Mouse (Mus musculus) gastrocnemius, adult 18-20 months (tissue): ENCODE results near the gene Lenep. TPM values are rescaled to one million over a fixed set of nuclear protein-coding genes. Genes with fewer than 3 reads are reported as not detected.
A peak's percentile ranks its signal among the peaks of the same experiment; 100 is the strongest.

ENCODE experiments used
- DNase-seq: peaks from one replicate; pipeline ENCODE4 v3.0.0; 2021; ENCODE audit warnings: low spot score
- total RNA-seq, 2 experiments: library from RNA; stranded (reverse); gene quantifications; 2 replicates each; pipeline ENCODE4 v1.2.3; 2021

The Lenep gene
- total RNA-seq, 2 experiments from 2014 or later, result 0.59 TPM; not detected in 1

GRCm38 (mm10) chr3:89378394-89379067 lies 24.1 kb downstream of the Lenep start:
- peak; percentile 82 for DNase-seq

- DNase-seq, result no peak
Observed at GRCm38 (mm10) chr3:89377831-89378230, 24.8 kb downstream of the Lenep start.

- DNase-seq, result no peak
Observed at GRCm38 (mm10) chr3:89373581-89374231, 28.9 kb downstream of the Lenep start.

DNA sequence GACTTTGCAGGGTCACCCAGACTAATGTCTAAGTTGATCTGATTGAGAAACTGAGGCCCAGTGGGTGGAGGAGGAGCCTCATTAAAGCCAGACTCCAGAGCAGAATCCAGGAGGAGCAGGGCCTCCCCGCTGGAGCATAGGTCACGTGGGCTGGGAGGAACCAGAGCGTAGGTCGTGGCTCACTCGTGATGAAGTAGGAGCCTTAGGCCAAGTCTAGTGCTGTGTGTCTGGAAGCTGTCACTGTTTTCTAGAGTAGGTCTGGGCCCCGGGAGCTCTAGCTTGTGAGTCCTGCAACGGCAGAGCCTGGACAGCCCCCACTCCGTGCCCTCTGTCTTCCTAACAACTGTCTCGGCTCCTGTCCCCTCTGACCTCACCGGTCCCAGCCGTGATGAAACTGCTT lies 35.3 kb downstream of the Lenep start:
- no peak for DNase-seq

- DNase-seq, result no peak
Observed at GRCm38 (mm10) chr3:89365486-89366414, 36.8 kb downstream of the Lenep start.

DNA sequence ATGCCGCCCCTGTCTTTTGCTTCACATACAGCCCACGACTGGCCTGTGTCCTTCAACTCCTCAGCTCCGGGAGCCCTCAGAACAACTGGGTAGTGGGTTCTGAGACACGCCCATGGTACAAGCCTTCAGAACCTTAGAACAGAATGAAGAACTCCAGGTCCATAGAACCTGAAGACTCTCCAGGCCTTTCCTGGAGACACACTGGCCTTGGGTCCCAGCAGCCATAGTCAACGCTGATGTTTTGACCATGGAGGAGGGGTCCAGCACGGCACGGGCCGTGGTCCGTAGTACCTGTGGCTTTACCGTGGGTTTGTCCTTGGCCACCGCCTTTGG lies 37.5 kb downstream of the Lenep start, which contains the start of gene Dcst1:
Gene Dcst1, minus strand, starts transcription at position 101 of the 333 bp plus-strand sequence.
- DNase-seq, result no peak

DNA sequence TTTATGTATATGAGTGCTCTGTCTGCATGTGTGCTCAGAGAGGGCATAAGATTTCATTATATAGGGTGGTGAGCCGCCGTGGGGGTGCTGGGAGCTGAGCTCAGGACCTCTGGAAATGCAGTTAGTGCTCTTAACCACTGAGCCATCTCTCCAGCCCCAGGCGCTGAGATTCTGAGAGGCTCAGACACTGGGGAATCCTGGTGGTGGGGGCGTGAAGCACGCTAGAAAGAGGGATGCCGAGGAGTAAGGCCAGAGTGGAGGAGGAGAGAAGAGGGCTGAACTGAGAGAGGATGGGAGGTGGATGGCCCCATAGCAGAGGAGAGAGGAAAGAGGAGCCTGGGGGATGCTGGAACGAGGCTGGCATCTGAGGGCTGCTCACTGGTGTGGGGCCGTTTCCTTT lies 38.0 kb downstream of the Lenep start:
- no peak for DNase-seq

GRCm38 (mm10) chr3:89361675-89362074 lies 40.9 kb downstream of the Lenep start, which contains the start of gene Dcst2:
TSS of gene Dcst2 (plus strand) at chr3:89361975.
- no peak for DNase-seq

- no peak for DNase-seq
Observed at GRCm38 (mm10) chr3:89360237-89360636, 42.4 kb downstream of the Lenep start.

DNA sequence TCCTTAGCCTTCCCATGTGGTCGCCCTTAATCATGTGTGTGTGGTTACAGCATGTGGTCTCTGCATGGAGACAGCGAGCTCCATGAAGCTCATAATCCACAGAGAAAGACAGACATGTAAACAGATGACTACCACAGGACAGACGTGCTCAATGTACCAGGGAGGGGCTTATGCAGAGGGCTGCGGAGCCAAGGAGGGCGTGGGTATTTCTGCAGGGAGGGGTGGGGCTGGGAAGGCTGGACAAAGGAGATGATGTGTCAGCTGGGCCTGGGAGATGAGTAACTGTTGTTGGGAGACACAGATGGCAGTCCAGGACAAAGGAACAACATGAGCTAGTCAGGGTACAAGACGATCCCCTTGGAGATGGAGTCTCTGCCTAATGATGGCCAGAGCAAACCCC lies 43.0 kb downstream of the Lenep start:
- no peak for DNase-seq

DNA sequence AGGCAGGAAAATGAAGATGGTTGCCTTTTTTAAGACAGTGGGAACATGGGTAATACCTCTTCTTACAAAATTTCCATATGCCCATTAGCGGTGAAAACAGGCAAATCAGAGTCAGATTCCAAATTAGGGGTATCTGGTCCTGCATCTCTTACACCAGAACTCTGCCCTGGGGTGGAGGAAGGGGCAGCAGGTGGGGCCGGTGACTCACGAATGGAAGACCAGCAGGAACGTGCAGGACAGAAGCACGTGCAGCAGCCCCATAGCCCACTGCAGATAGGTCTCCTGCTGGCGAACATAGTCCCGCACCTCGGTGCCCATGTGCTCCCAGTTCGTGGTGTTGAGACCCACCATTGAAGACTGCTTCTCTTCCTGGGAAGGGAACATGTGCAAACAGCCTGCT lies 46.6 kb downstream of the Lenep start:
- no peak for DNase-seq

DNA sequence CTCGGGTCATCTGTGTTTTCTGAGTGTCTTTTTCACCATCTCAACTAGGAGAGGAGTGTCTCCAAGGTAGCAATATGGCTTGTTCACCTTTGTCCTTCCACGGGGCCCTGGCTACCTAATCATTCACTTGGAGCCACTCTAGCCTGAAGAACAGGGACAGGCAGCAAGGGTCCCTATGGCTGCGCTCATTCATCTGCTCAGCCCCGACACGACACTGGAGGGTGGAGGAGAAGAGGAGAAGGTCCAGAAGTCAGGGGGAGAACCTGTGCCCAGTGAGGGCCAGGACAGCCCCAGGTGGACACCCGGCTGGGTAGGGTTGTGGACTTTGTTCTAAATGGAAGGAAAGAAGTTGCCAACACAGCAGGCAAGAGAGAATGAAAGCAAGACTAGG lies 47.1 kb downstream of the Lenep start:
- DNase-seq, result no peak

- DNase-seq, result peak; percentile 83
Observed at GRCm38 (mm10) chr3:89354816-89355511, 47.6 kb downstream of the Lenep start.

DNA sequence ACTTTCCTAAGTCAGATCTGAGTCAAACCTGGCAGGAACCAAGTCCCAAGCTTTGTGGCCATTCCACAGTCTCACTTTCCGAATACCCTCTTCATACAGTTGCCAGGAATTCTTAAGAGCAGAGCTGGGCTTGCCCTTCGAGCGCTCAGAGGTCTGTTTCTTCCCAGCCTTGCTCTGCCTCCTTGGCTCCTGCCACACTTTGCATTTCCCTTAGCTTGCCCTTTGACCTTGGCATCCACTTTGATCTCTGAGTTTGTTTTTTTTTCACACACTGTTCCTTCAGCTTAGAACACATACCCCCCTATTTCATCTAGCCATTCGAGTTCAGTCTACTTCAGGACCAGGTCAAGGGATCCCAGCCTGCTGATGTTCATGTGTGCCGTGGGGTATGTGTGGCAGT lies 51.3 kb downstream of the Lenep start:
- no peak for DNase-seq

Other genes starting within 250 kb of the Lenep start
- under 1 TPM; 0.14 to 0.26 TPM for gene Hcn3, start 242.6 kb downstream of the Lenep start, total RNA-seq
- 10 to 100 TPM; 16.6 to 18.6 TPM for gene Clk2, start 238.0 kb downstream of the Lenep start, total RNA-seq
- gene Scamp3, start 225.3 kb downstream of the Lenep start, total RNA-seq, result 10 to 100 TPM; 37.8 to 38.4 TPM
- 10 to 100 TPM; 16.5 to 22.2 TPM for gene Fam189b, start 219.7 kb downstream of the Lenep start, total RNA-seq
- gene Gba, start 199.9 kb downstream of the Lenep start, total RNA-seq, result 10 to 100 TPM; 15.5 to 17.8 TPM
- gene Thbs3, start 187.6 kb downstream of the Lenep start, total RNA-seq, result 1 to 10 TPM; 3.6 to 9.2 TPM
- gene Mtx1, start 175.7 kb downstream of the Lenep start, total RNA-seq, result 10 to 100 TPM; 45.4 to 46.7 TPM
- under 1 TPM; 0.18 to 0.40 TPM for gene Muc1, start 173.7 kb downstream of the Lenep start, total RNA-seq
- gene Krtcap2, start 156.8 kb downstream of the Lenep start, total RNA-seq, result 10 to 100 TPM; 70.2 to 74.5 TPM
- gene Trim46, start 156.5 kb downstream of the Lenep start, total RNA-seq, result under 1 TPM; 0.14 to 0.31 TPM
- 10 to 100 TPM; 22.6 to 24.3 TPM for gene Dpm3, start 143.4 kb downstream of the Lenep start, total RNA-seq
- gene Slc50a1, start 132.2 kb downstream of the Lenep start, total RNA-seq, result 1 to 10 TPM; 7.0 to 8.9 TPM
- gene Efna1, start 121.7 kb downstream of the Lenep start, total RNA-seq, result 10 to 100 TPM in 1 of 2 experiments, 1 to 10 TPM in 1; 5.7 to 18.8 TPM
- gene Efna3, start 79.8 kb downstream of the Lenep start, total RNA-seq, result not detected
- gene Efna4, start 64.8 kb downstream of the Lenep start, total RNA-seq, result not detected
- 10 to 100 TPM; 16.9 to 26.1 TPM for gene Adam15, start 52.8 kb downstream of the Lenep start, total RNA-seq
- gene Dcst2, start 40.8 kb downstream of the Lenep start, total RNA-seq, result not detected
- not detected for gene Dcst1, start 37.5 kb downstream of the Lenep start, total RNA-seq
- 10 to 100 TPM; 26.4 to 28.3 TPM for gene Zbtb7b, start 8.0 kb downstream of the Lenep start, total RNA-seq
- 10 to 100 TPM; 45.2 to 51.6 TPM for gene Flad1, start 9.1 kb upstream of the Lenep start, total RNA-seq
- gene Cks1b, start 15.6 kb upstream of the Lenep start, total RNA-seq, result 1 to 10 TPM; 2.2 to 2.7 TPM
- 10 to 100 TPM; 14.7 to 19.1 TPM for gene Shc1, start 15.7 kb upstream of the Lenep start, total RNA-seq
- gene Pygo2, start 27.4 kb upstream of the Lenep start, total RNA-seq, result 10 to 100 TPM in 1 of 2 experiments, 1 to 10 TPM in 1; 7.8 to 11.6 TPM
- 100 to 1,000 TPM; 226 to 236 TPM for gene Pbxip1, start 33.9 kb upstream of the Lenep start, total RNA-seq
- 1 to 10 TPM; 8.7 to 9.2 TPM for gene Pmvk, start 51.7 kb upstream of the Lenep start, total RNA-seq
- gene Kcnn3, start 117.4 kb upstream of the Lenep start, total RNA-seq, result 1 to 10 TPM; 4.2 to 4.4 TPM